Mouse (Mus musculus) gastrocnemius, postnatal 14 days (tissue): Measurements from ENCODE around the gene Vmn1r201. TPM values are rescaled to one million over a fixed set of nuclear protein-coding genes. Genes with fewer than 3 reads are reported as not detected.

ENCODE experiments used
- DNase-seq: peaks from one replicate; pipeline ENCODE4 v3.0.0; 2021; ENCODE audit warnings: mixed read lengths
- intact Hi-C: fragments of 180-260 bp; cut with DNase I; formaldehyde crosslinking; loops from one replicate; pipeline ENCODE4 v1.15.1; 2025; ENCODE audit warnings: low total_unique reads
- long read RNA-seq, 2 experiments: library from polyadenylated mRNA; stranded (forward); transcript quantifications; one replicate each; pipeline ENCODE4 v2.0.0; 2021
- total RNA-seq, 2 experiments: library from RNA; stranded (reverse); gene quantifications; 2 replicates each; pipeline ENCODE4 v1.2.3; 2021

Vmn1r201 gene
- not detected for total RNA-seq
- long read RNA-seq, experiment 1 = 0 reads
- long read RNA-seq, experiment 2 = 0 reads

GRCm38 (mm10) chr13:22471623-22472022 lies at the start of gene Vmn1r201:
Vmn1r201 (plus strand) TSS chr13:22471923.
- intact Hi-C loops = no loop called here
- no peak for DNase-seq

- intact Hi-C loops = no loop called here
Observed at GRCm38 (mm10) chr13:22455145-22455544, 16.6 kb upstream of the Vmn1r201 start.

DNA sequence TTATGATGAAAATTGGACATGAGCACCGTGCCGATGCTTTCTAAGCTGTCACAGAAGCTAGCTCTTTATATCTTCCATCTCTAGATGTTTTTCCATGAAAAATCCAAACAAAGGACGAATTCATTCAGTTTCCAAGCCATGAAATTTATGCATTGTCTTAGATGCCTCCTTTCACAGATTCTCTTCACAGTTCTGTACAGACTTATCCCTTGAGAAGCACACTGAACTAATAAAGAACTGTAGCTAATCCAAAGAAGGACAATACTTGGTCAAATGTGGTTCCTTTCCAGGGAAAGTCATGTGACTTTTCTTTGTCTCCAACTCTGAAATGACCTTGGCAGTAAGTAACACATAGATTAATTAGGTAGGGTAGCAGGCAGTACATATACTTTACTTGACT lies 30.7 kb downstream of the Vmn1r201 start:
- DNase-seq = no peak
- intact Hi-C loops = no loop called here

More at GRCm38 (mm10) chr13:22455145-22455544, 16.6 kb upstream of the Vmn1r201 start:
- no peak for DNase-seq

GRCm38 (mm10) chr13:22505281-22505680 lies 33.6 kb downstream of the Vmn1r201 start, which contains the start of gene Vmn1r202:
Vmn1r202 (minus strand) TSS chr13:22505381.
- intact Hi-C loops = no loop called here
- DNase-seq = no peak

DNA sequence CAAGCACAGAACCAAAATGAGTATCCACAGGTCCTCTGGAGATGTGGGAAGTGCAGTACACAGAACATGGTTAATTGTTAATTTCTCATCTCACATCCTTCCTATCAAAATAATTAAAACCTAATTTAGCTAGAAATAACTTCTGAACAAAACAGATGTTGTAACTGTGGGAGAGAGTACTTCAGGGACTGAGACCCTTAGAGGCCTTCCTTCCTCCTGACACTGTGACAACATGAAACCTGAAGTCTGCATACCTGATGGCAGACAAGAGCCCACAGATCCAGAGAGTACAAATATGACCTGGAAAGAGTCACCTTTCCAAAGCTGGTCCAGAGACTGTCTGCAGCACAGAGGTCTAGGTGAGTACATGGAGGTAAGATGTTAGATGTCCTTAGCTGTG lies 46.1 kb downstream of the Vmn1r201 start, which contains the start of gene Vmn1r203:
Gene Vmn1r203 (plus strand): TSS at position 301 of the 400 bp plus-strand sequence.
- intact Hi-C loops = no loop called here
- no peak for DNase-seq

Other genes starting within 250 kb of the Vmn1r201 start
- gene Vmn1r193, start 248.8 kb upstream of the Vmn1r201 start, total RNA-seq = not detected
- gene Vmn1r194, start 227.7 kb upstream of the Vmn1r201 start, total RNA-seq = not detected
- not detected for gene Vmn1r195, start 201.4 kb upstream of the Vmn1r201 start, total RNA-seq
- not detected for gene Vmn1r196, start 182.0 kb upstream of the Vmn1r201 start, total RNA-seq
- gene Vmn1r197, start 147.3 kb upstream of the Vmn1r201 start, total RNA-seq = not detected
- not detected for gene Vmn1r198, start 121.6 kb upstream of the Vmn1r201 start, total RNA-seq
- gene Vmn1r199, start 92.1 kb upstream of the Vmn1r201 start, total RNA-seq = not detected
- gene Vmn1r200, start 81.5 kb upstream of the Vmn1r201 start, total RNA-seq = not detected
- gene Vmn1r202, start 33.5 kb downstream of the Vmn1r201 start, total RNA-seq = not detected
- not detected for gene Vmn1r203, start 46.2 kb downstream of the Vmn1r201 start, total RNA-seq
- gene Vmn1r204, start 81.3 kb downstream of the Vmn1r201 start, total RNA-seq = not detected
- gene Vmn1r205, start 121.1 kb downstream of the Vmn1r201 start, total RNA-seq = not detected
- not detected for gene Vmn1r206, start 152.3 kb downstream of the Vmn1r201 start, total RNA-seq